Mouse (Mus musculus) forebrain, postnatal 0 days (tissue): ENCODE data around the gene P4ha2. TPM values are rescaled to one million over a fixed set of nuclear protein-coding genes. Genes with fewer than 3 reads are reported as not detected.

Experiments used
- ATAC-seq: fragments of 200-750 bp; cut with Nextera tagmentation; 2 replicates; pipeline ENCODE4 v1.8.0; 2017; ENCODE audit warnings: mild to moderate bottlenecking, moderate library complexity
- DNase-seq: peaks from one replicate; pipeline ENCODE4 v3.0.0-alpha.2; 2015
- H3K27ac ChIP-seq: fragments of 300-500 bp; sonication (generic); 2 replicates; pipeline ENCODE4 v1.5.1; 2014; ENCODE audit warnings: low read depth, mild to moderate bottlenecking, antibody characterized with exemption, low read length, moderate library complexity, mixed read lengths
- H3K27me3 ChIP-seq: fragments of 300-500 bp; sonication (generic); 2 replicates; pipeline ENCODE4 v1.6.1; 2014; ENCODE audit warnings: mild to moderate bottlenecking, low read length, mixed read lengths; ENCODE audit not compliant: insufficient read depth
- H3K36me3 ChIP-seq: fragments of 300-500 bp; sonication (generic); 2 replicates; pipeline ENCODE4 v1.6.1; 2014; ENCODE audit warnings: mild to moderate bottlenecking, moderate library complexity; ENCODE audit not compliant: insufficient read depth
- H3K4me1 ChIP-seq: fragments of 300-500 bp; sonication (generic); 2 replicates; pipeline ENCODE4 v1.6.1; 2014; ENCODE audit warnings: antibody characterized with exemption; ENCODE audit not compliant: insufficient read depth
- H3K4me2 ChIP-seq: fragments of 300-500 bp; sonication (generic); 2 replicates; pipeline ENCODE4 v1.6.1; 2014; ENCODE audit warnings: low read depth, mild to moderate bottlenecking, moderate library complexity
- H3K4me3 ChIP-seq: fragments of 300-500 bp; sonication (generic); 2 replicates; pipeline ENCODE4 v1.5.1; 2014; ENCODE audit warnings: low read depth, low read length, mixed read lengths
- H3K9ac ChIP-seq: fragments of 300-500 bp; sonication (generic); 2 replicates; pipeline ENCODE4 v1.6.1; 2014; ENCODE audit warnings: mild to moderate bottlenecking
- H3K9me3 ChIP-seq: fragments of 300-500 bp; sonication (generic); 2 replicates; pipeline ENCODE4 v1.6.1; 2016; ENCODE audit warnings: low read length
- CTCF ChIP-seq: sonication (generic); IDR thresholded peaks from 2 replicates; pipeline ENCODE4 v1.5.1; 2016; ENCODE audit warnings: antibody characterized with exemption, control low read depth, low read depth
- WGBS: fragments of 180-500 bp; shearing (Covaris S2); extraction: QIAGEN DNeasy Blood & Tissue Kit; methylation state at CpG from one replicate; pipeline ENCODE4 v1.1.7; 2014; 5-methylcytosine and 5-hydroxymethylcytosine counted together
- polyA plus RNA-seq: library from polyadenylated mRNA; unstranded; fragments of >200 nt; fragmentation: Nextera tagmentation; extraction: Ambion mirVana; gene quantifications from 2 replicates; pipeline ENCODE4 v1.2.1, GENCODE M21; 2015
- total RNA-seq: library from RNA; depleted of rRNA; stranded (reverse); fragments of >200 nt; gene quantifications from 2 replicates; pipeline ENCODE4 v1.2.3, GENCODE M21; 2014; rRNA removed

Gene P4ha2
- total RNA-seq (6.8 and 9.8 TPM in 2 replicates), polyA plus RNA-seq (6.0 and 6.1 TPM in 2 replicates)

DNA sequence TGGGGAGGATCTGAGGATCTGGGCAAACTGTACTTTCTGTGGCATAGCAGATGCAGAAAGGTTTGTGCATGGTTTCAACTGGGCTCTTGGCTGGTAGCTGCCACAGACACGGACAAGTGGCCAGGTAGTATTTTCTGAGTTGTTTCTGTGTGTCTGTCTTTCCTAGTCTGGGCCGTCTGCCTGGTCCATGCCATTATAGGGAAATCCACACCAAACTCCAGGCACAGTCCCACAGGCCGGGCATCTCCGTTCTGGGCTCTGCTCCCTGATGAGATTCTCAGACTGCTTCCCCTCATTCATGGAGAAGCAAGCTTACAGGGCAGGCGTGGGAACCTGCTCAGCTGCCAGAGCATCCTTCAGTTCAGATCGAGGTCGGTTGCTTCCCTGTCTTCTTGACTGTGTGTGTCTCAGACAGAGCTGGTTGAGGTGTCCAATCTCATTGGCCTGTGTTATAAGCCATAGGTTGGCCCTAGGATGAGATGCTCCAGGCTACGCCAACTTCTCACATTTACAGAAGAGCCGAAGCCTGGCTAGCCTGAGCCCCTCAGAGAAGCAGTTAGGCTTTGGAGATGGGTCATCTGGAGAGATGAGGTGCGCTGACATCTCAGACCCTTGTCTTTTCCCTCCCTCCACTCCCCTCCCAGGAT, at the start of gene P4ha2:
Gene P4ha2 (plus strand): TSS at position 51 of the 647 bp plus-strand sequence.
- Histone ChIP-seq H3K27me3 (no peaks in the 10 kb centered on the region), H3K36me3 (no peaks in the 10 kb centered on the region), H3K9ac (peak within 1 kb of the TSS; percentile 70), H3K4me3 (peak within 1 kb of the TSS; percentile 63), H3K4me1 (0 out of 2 replicates have a peak, but pooled peaks cover 4% of the 10 kb centered on the region), H3K27ac (no peak within 1 kb of the TSS; the same call in 1 of the 2 replicates), H3K4me2 (peak within 1 kb of the TSS; percentile 100), H3K9me3 (no peaks in the 10 kb centered on the region)
- peak; percentile 54 for DNase-seq
- ATAC-seq: peak; percentile 42
- no peak for TF ChIP-seq CTCF
- 51% methylated on average over 10 of the region's 10 CpGs for WGBS

GRCm38 (mm10) chr11:54050205-54050604, 49.7 kb upstream of the P4ha2 start:
- Histone ChIP-seq H3K4me3 (no peak overlapping the region), H3K9ac (no peak overlapping the region), H3K4me1 (no peaks in the 10 kb centered on the region), H3K36me3 (no peaks in the 10 kb centered on the region), H3K27ac (no peak overlapping the region), H3K4me2 (no peak overlapping the region), H3K9me3 (no peaks in the 10 kb centered on the region), H3K27me3 (no peaks in the 10 kb centered on the region)
- ATAC-seq: no peak
- WGBS: 63% methylated on average over 2 of the region's 2 CpGs
- DNase-seq: no peak
- no peak for TF ChIP-seq CTCF

- no peaks in the 10 kb centered on the region for H3K9me3 ChIP-seq
- DNase-seq (no peak), ATAC-seq (no peak)
- no peaks in the 10 kb centered on the region for H3K36me3 ChIP-seq
- H3K4me3 ChIP-seq: no peak overlapping the region
- H3K27me3 ChIP-seq: no peaks in the 10 kb centered on the region
- H3K9ac ChIP-seq: no peak overlapping the region
- 90% methylated on average over 7 of the region's 7 CpGs for WGBS
- H3K4me1 ChIP-seq: no peaks in the 10 kb centered on the region
- H3K4me2 ChIP-seq: no peak overlapping the region
- no peak overlapping the region for H3K27ac ChIP-seq
- TF ChIP-seq CTCF: no peak
These were observed 48.7 kb upstream of the P4ha2 start for GRCm38 (mm10) chr11:54051161-54051560.

GRCm38 (mm10) chr11:54052128-54052527, 47.8 kb upstream of the P4ha2 start:
- H3K36me3 ChIP-seq: no peaks in the 10 kb centered on the region
- H3K4me3 ChIP-seq: no peak overlapping the region
- no peaks in the 10 kb centered on the region for H3K9me3 ChIP-seq
- H3K4me1 ChIP-seq: no peaks in the 10 kb centered on the region
- 93% methylated on average over 5 of the region's 5 CpGs for WGBS
- no peak for TF ChIP-seq CTCF
- H3K27me3 ChIP-seq: no peaks in the 10 kb centered on the region
- ATAC-seq (no peak), DNase-seq (no peak)
- no peak overlapping the region for H3K9ac ChIP-seq
- H3K4me2 ChIP-seq: no peak overlapping the region
- H3K27ac ChIP-seq: no peak overlapping the region

- Histone ChIP-seq H3K4me2 (no peak overlapping the region), H3K9ac (no peak overlapping the region), H3K27me3 (no peaks in the 10 kb centered on the region), H3K27ac (no peak overlapping the region), H3K4me3 (no peak overlapping the region), H3K4me1 (peaks cover 1% of the 10 kb centered on the region), H3K36me3 (no peaks in the 10 kb centered on the region), H3K9me3 (no peaks in the 10 kb centered on the region)
- no peak for TF ChIP-seq CTCF
- WGBS: 86% methylated on average over 7 of the region's 7 CpGs
- ATAC-seq (no peak), DNase-seq (no peak)
These were observed 46.8 kb upstream of the P4ha2 start for GRCm38 (mm10) chr11:54053090-54053489.

DNA sequence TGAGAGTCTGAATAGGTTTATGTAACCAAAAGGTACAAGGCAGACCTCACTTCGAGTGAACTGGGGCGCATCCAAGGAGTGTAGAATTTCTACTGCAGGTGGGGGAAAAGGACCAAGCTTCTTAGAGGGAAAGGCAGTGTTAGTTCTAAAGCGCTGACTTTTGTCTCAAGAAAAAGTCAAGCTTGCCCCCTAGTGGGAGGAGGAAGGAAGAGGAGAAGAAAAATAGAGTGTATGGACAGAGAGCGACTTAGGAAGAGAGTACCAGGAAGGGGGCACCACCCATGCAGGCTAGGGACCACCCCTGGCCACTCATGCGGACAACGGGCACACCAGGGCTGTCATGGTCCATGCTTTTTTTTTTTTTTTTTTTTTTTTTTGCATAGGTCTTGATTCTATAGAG, 45.6 kb upstream of the P4ha2 start:
- Histone ChIP-seq H3K36me3 (no peaks in the 10 kb centered on the region), H3K4me2 (no peak overlapping the region), H3K9me3 (no peaks in the 10 kb centered on the region), H3K9ac (no peak overlapping the region), H3K4me3 (no peak overlapping the region), H3K4me1 (peaks cover 13% of the 10 kb centered on the region), H3K27me3 (no peaks in the 10 kb centered on the region), H3K27ac (no peak overlapping the region)
- DNase-seq: peak; percentile 73
- peak; percentile 83 for TF ChIP-seq CTCF
- 42% methylated on average over 6 of the region's 6 CpGs for whole genome bisulfite sequencing
- no peak; the same call in 1 of the 2 replicates for ATAC-seq

GRCm38 (mm10) chr11:54056132-54056531, 43.8 kb upstream of the P4ha2 start:
- no peaks in the 10 kb centered on the region for H3K27me3 ChIP-seq
- H3K36me3 ChIP-seq: no peaks in the 10 kb centered on the region
- H3K9me3 ChIP-seq: no peaks in the 10 kb centered on the region
- ATAC-seq (0 out of 2 replicates have a peak, but pooled peaks have one; percentile 2), DNase-seq (peak; percentile 45)
- no peak overlapping the region for H3K4me3 ChIP-seq
- no peak overlapping the region for H3K4me2 ChIP-seq
- peak; percentile 32; the same call in 1 of the 2 replicates for TF ChIP-seq CTCF
- H3K27ac ChIP-seq: no peak overlapping the region
- H3K4me1 ChIP-seq: peaks cover 17% of the 10 kb centered on the region
- WGBS: 31% methylated on average over 8 of the region's 8 CpGs
- H3K9ac ChIP-seq: no peak overlapping the region
